Mouse (Mus musculus): ENCODE data around the gene Prmt1.

DNA sequence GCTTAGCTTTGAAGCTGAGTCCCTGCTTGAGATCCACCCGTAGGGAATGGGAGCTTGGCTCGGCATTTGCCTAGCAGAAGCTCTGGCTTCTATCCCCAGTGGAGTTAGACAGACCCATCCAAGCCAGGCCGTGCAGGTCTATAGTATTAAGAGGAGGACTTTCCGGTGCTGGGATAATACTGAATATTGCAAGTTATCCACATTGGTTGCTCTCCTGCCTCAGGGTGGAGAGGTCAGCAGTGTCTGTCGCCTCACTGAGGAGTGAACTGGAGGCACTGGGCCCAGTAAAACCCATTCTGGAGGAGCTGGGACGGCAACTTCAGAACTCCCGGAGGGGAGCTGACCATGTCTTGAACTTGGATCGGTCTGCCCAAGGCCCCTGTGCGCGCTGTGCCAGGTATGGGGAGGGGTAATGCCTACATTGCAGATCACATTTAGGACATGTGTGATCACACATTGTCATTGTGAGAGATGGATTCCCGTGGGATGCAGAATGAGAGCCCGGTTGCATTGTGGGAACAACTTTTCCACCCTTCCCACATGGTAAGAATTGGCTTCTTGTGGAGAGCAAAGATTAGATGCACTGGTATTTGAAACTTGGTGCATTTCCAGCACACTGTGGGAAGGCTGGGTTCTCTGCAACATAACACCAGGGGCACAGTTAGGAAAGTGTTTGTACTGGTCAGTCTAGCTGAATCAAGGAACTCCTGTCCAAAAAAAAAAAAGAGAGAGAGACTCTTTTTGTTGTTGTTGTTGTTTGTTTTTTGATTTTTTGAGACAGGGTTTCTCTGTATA lies 32.1 kb downstream of the Prmt1 start:
- TF ChIP-seq CTCF (conservative IDR thresholded peaks at IDR 0.05; ENCODE audit: low read length) (no peak), NANOG (IDR thresholded peaks at IDR 0.05; ENCODE audit: borderline replicate concordance, low read length) (no peak)

Data from E14TG2a.4 (cell line).